Mouse (Mus musculus) cerebellum, adult (tissue): ENCODE data around the gene Dok1.

Experiments used
- ATAC-seq: cut with Nextera tagmentation; 2 replicates; pipeline ENCODE4 v1.9.2; 2017; ENCODE audit warnings: mild to moderate bottlenecking, moderate library complexity, mixed read lengths; ENCODE audit not compliant: insufficient number of reproducible peaks, low FRiP score, low TSS enrichment

Dok1 gene

DNA sequence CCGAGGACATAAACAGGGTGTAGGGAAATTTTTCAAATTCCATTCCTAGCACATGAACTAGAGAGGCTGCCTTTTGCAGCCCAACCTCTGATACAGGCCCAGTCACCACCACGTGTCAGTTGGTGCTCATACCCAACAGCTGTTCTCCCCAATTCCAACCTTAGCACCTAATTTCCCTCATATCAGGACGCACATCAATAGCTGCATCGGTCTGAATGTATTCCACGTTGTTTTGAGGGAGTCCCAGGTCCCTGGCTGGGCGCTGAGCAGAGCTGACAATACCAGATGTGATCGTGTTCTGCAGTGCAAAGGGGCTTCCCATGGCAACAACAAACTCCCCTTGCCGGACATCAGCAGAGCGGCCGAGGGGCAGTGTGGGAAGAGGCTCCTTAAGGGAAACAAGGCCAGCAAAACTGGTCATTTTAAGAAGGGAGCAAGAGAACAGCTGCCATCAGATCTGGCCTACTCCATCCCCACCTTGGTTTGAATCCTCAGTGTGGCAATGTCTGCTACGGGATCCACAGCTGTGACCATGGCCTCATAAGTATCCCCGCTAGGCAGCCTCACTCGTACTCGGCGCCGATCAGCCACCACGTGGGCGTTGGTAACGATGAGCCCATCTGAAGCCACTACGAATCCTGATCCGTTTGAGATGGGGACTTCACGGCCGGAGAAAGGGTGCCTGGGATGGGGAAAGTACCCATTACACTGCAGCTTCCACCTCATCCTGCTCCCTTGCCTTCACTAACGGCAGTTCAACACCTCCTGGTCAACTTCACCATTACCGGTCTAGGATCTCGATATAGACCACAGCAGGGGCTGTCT lies 20.1 kb upstream of the Dok1 start:
- ATAC-seq, result no peak

DNA sequence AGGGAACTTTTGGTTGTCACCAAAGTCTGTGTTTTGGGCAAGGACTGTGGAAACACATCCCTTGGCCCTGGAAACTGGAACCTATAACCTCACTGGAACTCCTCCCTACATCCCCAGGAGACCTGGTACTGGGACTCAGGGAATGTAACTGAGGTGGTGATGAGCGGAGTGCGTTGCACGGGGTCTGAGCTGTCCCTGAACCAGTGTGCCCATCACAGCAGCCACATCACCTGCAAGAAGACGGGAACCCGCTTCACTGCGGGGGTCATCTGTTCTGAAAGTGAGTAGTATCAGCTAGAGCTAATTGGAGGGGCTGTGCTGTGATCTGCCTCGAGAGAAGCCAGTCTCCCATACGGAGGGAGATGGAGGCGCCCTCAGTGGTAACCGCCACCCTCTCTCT lies 16.1 kb upstream of the Dok1 start:
- no peak for ATAC-seq

DNA sequence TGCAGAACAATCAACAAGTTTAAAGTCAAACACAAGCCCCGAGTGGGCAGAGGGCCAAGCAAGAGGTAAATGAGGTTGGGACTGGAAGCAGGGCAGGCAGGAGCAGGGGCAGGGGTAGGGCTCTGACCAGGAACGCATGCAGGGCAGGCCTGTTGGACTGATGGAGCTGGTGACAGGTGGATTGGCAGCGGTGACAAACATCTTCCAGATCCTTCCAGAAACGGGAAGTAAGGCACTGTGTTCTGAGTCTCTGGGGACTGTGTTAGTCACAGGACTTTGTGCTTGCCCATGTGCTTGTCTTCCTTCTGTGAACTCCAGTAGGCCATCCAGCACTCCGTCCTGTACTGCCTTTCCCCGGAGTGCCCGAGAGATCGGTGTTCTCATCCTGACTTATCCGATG lies 11.5 kb upstream of the Dok1 start:
- no peak for ATAC-seq

DNA sequence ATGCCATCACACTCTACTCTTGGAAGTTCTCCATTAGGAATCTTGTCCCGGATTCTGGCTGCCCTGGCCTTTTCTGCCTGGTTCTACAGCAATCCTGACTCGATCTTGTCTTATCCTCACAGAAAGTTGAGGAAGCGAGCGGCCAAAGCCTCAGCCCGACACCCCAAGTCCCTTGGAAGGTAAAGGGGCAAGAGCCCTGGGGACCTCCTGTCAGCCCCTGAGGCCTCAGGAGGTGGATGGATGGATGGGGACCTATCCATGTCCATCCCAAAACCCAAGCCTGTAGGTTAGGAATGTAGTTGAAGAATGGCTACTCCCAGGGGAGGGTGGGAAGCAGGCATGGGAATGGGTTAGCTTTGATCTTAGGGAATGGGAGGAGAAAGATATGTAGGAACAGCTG lies 10.7 kb upstream of the Dok1 start:
- ATAC-seq, result no peak

DNA sequence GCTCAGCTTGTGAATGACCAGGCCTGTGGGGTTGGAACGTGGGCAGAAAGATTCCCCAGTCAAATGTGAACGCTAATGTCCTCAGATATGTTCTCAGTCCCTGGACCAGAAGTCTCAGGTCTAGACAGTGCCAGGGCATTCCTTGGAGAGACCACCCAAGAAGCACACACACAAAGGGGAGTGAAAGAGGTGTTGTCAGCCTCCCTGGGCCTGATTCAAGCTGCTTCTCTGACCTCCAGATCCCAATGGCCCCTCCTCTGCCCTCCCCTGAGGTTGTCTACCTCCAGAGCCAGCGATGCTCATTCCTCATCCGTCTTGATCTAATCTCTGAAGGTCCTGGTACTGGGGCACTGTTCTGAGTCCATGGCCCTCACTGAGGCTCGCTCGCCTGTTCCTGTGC lies 10.3 kb upstream of the Dok1 start:
- no peak for ATAC-seq

DNA sequence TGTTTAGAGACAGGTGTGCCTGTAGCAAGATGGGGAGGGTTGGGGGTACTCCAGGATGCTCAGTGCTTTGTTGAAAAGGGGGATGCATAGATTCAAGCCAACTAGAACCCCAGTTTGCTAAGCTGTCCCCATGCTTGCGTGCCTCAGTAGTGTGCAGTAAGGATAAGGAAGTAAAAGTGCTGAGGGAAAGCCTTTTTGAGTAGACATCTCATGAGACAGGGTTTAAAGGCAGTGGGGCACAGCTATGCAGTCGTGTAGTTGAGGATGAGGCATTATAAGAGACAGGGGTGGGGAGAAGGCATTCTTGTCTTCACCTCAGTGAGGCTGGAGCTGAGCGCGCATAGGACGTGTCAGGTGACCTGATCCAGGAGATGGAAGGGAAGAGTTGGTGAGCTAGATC lies 7.3 kb upstream of the Dok1 start:
- no peak for ATAC-seq

DNA sequence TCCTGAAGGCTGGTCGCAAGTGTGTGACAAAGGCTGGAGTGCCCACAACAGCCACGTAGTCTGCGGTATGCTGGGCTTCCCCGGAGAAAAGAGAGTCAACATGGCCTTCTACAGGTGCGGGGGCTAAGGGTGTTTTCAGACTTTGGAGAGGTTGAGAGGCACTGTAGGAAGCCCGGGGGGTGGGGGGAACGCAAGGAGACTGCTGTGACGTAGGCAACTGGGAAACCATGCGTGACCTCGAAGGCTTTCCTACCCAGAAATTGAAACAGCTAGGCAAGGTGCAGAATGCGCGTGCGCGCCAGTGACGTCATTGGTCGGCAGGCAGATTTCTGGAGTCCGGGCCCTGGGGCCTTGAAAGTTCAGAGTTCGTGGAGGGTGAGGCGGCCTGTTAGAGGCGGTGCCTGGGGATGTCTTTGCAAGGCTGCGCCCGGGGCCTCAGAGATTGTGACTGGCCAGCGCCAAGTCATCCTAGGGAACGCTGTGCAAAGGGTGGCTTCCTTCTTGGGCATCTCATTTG lies 5.3 kb upstream of the Dok1 start:
- peak; percentile 74 for ATAC-seq

DNA sequence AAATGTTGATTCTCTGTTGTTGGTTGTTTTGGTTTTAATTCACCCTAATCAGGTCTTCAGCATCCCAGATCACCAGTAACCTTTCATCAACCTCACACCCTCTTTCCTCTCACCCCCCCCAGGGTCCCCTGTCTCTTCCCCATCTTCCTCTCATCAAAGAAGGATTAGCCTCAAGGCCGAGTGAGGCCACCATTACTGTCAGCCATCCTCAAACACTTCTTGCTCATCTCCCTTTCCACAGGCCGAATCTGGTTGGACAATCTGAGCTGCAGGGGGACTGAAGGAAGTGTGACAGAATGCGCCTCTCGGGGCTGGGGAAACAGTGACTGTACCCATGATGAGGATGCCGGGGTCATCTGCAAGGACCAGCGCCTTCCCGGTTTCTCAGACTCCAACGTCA lies 3.9 kb upstream of the Dok1 start:
- no peak for ATAC-seq

DNA sequence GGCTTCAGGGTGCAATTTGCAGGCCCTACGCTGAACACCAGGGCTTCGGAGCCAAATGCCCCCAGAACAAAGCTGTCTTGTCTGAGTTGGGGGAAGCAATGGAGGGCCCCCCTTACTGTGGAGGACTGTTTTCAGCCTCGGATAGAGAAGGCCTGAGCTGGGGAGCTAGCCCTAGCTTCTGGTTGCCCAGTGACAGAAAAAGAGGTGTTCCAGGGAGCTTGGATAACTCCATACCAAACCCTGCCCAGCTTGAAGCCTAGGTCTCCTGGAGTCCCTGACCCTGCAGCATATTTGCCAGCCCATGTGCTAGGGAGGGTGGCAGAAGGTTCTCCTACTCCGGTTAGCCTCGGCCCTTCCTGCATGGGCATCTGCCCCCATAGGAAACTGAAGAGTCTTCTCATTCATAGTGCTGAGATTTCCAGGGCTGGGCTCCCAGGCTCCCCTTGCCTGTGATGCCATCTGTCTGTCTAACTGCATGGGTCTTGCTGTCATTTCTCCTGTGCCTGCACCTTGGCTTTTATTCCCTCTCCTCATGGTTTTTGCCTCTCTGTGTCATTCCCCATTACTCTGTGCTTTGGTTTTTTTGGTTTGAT lies 1.3 kb upstream of the Dok1 start:
- no peak for ATAC-seq

DNA sequence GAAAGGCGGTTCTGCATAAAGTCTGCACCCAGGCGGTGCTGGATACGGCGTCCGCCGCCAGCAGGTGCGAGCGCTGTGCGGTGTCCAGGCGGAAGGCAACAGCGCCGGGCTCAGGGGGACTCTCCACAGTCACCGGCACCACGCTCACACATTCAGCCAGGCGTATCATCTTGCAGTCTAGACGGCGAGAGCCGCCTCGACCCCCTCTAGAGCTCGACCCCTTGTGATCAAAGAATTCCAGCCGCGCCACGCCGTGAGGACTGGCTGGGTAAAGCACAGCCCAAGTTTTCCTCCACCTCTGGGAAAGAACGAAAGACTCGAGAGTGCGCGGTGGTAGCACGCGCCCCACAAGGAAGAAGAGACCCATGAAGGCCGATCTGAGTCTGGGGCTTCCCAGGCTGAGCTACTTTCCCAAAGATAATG lies 491 bp downstream of the Dok1 start:
- no peak for ATAC-seq

DNA sequence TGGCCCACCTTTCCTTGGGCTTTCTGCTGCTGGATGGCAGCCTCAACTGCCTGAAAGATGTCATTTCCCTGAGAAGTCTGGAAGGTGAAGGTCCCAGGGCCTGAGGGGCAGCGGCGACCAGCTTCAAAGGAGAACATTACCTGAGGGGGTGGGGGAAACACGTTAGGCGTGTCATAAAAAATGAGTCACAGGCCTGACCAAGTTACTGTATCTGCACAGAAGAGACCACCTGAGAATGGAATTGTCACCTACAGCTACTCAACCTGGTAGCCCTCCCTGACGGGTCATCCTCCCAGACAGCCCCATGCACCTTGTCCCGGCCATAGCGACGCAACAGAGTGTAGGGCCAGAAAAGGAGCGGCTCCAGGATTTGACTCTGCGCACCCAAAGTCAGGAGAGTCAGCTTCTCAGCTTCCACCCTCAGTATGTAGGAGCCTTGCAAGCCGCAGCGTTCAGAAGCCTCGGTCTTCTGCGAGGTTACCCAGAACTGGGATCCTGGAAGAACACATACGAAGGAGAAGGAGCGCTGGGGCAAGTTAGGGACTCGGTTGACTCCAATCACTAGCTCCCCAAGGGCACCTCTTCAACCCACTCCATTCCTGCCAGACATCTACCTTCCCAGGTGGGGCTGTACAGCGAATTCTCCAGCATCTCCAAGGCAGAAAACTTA lies 1.2 kb downstream of the Dok1 start:
- no peak for ATAC-seq

DNA sequence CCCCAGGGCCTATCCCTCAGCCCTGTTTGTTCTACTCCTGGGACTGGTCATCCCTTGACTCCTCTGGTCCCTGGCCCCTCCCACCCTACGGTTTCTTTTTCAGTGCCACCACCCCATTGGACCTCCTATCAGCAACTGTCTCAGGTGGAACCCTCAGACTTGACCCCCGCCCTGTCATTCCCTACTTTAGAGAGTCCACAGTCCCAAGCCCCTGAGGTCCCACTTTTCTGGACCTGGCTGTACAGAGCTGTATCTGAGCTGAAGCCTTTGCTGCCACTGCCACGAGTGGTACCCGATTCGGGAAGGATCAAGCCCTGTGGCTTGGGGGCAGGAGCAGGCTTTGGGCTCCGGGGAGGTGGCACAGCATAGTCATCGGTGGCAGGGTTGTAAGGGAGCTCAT lies 2.2 kb downstream of the Dok1 start:
- no peak for ATAC-seq

DNA sequence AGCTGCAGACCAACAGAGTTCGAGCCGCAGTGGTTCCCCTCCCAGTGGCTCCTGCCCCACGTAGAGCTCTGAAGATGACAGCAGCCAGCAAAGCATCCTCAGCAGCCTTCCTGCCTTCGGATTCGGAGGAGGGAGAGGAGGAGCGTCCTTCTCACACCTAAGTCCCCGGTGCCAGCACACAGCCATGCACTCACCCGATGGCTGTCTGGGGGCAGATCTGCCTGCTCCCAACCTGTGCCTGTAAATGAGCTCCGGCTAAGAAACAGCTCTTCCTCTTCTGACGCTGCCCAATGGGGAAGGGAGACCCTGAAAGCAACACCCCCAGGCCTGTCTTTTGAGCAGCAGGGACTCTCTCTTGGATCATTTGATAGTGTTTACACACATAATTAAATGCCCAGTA lies 3.5 kb downstream of the Dok1 start:
- ATAC-seq, result no peak

DNA sequence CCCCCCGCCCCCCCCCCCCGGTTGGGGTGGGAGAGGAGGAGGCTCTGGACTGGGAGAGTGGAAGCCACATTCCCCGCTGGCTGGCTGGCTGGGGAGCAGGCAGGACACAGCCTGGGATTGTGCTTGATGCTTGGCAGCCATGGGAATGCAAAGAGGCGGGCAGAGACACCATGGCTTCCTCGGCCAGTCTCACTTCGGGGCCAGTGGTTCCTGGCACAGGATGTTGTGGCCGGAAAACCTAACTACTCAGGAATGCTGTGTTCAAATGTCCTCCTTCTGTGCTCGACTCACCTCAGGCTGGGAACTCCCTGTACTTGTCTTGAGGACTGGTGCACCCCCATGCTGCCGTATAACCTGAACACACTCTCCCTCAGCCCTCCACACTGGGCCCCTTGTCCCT lies 5.6 kb downstream of the Dok1 start:
- no peak for ATAC-seq

DNA sequence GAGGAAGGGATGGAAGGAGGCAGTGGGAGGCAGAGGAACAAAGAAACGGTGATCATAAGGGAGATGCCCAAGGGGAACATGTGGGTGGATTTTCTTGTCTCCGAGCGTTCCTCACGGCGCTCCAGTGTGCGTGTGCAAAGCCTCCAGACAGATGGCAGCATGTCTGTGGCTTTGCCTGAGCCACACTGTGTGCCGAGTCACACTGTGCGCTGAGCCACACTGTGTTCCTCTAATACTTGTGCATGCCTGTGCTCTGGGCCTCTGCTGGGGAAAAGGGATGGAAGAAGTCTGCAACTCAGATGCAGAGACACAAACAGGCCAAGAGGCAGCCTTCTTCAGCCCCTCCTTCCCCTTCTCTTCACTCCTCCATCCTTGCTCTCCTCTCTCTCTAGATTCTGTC lies 6.0 kb downstream of the Dok1 start:
- ATAC-seq, result no peak

DNA sequence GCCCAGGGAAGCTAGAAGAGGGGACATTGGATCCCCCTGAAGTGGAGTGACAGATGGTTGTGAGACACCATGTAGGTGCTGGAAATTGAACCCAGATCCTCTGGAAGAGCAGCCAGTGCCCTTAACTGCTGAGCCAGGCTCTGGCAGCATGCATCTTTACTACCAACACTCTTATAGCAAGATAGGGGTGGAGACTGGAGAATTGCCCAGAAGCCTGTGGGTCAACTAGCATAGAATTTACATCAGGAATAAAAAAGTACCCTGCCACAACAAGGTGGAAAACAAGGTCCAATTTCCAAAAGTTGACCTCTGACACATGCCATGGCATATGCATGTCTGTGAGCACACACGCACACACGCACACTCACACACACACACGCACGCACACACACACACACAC lies 8.1 kb downstream of the Dok1 start:
- no peak for ATAC-seq

DNA sequence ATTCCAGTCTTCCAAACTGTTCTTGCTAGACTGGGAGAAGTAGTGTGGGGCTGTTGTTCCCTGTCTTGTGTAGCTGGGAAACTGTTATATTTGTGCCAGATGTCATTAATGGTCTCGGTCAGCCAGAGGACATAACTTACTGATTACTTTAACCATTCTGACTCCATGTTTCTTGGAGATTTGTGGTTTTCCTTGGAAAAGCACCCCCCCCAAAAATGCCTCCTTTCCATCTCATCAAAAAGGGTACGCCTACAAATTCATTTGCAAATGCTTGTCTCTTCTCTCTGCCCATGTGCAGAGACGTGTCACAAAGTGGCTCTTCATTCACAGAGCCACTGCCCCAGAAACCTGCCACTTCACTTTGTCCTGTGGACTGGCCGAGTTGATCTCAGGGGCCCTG lies 8.8 kb downstream of the Dok1 start:
- ATAC-seq, result no peak

DNA sequence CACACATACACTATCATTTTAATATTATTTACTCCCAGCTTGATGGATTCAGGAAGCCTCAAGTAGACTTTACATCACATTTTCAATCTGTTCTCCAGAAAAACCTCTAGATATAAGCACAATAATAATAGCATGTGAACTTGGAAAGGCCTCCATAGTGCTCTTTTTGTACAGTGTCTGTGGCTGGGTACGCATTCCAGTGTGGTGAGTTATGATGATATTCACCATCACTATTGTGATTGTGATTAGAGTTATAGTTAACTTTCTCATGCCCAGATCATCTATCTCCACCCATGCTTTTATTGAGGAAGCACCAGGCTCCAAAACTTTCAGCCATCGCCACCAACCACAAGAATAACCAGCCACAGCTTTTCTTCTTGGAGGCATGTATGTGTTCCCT lies 9.5 kb downstream of the Dok1 start:
- ATAC-seq, result no peak

DNA sequence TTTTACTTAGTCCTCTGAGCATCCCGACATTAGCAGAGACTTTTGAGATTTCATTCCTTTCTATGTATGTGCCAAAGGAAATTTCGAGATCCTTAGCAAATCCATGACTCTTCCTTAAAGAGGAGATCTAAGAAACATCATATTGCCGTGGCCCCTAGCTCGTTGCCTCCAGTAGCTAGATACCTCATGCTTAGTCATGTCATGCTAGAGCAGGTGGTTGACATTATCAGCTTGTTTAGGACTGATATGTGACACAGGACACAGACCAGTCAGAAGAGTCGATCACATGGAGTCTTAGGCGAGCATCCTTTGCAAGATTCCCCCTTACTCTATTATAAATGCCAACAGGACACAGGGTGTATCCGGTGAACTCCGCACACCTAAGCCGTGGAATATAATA lies 10.3 kb downstream of the Dok1 start:
- no peak for ATAC-seq

DNA sequence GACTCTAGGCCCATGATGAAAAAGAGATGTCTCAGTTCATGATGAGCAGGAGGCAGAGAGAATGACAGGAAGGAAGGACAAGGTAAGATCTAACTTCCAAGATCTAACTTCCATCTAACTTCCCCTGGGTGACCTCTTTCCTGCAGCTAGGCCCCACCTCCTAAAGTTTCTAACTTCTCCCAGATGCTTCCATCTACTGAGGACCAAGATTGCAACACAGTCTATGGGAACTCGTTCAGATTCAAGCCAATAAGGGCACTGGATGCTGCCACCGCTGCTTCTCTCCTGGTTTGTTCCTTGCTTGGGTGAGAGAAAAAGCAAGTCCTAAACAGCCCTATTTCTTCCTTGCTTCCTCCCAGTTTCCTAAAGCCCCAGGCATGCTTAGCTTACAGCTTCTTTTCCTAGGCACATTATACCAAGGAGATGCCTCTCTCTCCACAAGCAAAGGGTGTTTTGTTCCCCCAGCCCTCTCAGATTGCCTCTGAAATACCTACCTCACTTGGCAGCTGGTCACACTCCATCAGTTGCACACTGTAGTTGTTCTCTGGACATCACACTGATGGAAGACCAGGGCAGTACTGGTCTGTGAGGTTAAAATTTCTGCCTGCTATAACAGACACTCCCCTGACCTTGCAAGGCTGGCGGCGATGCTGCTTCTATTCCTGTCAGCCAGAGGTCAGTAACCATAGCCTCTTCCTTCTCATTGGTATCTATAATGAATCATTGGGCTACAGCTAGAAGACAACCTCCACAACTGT lies 12.3 kb downstream of the Dok1 start:
- no peak for ATAC-seq

DNA sequence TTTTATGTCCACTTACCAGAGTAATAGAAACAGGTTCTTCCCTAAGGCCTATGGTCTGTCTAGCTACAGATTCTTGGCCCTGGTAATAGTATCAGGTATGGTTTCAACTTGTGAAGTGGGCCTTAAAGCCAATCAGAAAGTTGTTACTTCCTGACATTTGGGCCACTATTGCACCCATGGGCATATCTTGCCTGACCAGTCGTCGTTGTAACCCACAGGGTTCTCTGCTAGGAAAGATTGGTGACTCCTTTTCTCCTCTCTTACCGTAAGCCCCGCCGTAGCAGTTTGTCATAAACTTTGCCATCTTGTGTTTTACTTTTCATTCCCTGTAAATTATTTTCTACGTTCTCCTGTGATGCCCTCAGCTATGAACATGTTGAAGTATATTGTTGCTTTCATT lies 13.2 kb downstream of the Dok1 start:
- ATAC-seq, result no peak
